Mouse (Mus musculus) hindbrain, embryonic 14.5 days (tissue): ENCODE data around the gene Tmem8. TPM values are rescaled to one million over a fixed set of nuclear protein-coding genes. Genes with fewer than 3 reads are reported as not detected.
"Not testable (repeated sequence)": the region's sequence is repeated elsewhere in the genome, so short reads cannot be mapped to it uniquely, and the experiment has no call there.

ENCODE experiments used
- ATAC-seq: fragments of 200-750 bp; cut with Nextera tagmentation; 2 replicates; pipeline ENCODE4 v1.8.0; 2017; ENCODE audit warnings: moderate number of reproducible peaks, mild to moderate bottlenecking, moderate TSS enrichment, moderate library complexity; ENCODE audit not compliant: low FRiP score
- DNase-seq: peaks from one replicate; pipeline ENCODE4 v3.0.0-alpha.2; 2015; ENCODE audit warnings: low spot score
- H3K27ac ChIP-seq: fragments of 300-500 bp; sonication (generic); 2 replicates; pipeline ENCODE4 v1.5.1; 2014; ENCODE audit warnings: mild to moderate bottlenecking, moderate library complexity
- H3K27me3 ChIP-seq: fragments of 300-500 bp; sonication (generic); 2 replicates; pipeline ENCODE4 v1.6.1; 2014; ENCODE audit warnings: mild to moderate bottlenecking, low read length, mixed read lengths; ENCODE audit not compliant: control insufficient read depth, insufficient read depth
- H3K36me3 ChIP-seq: fragments of 300-500 bp; sonication (generic); replicated peaks from 2 replicates; pipeline ENCODE4 v1.6.1; 2014; ENCODE audit not compliant: control insufficient read depth, insufficient read depth
- H3K4me1 ChIP-seq: fragments of 300-500 bp; sonication (generic); replicated peaks from 2 replicates; pipeline ENCODE4 v1.6.1; 2014; ENCODE audit warnings: antibody characterized with exemption, low read length, mixed read lengths; ENCODE audit not compliant: control insufficient read depth, insufficient read depth
- H3K4me2 ChIP-seq: fragments of 300-500 bp; sonication (generic); replicated peaks from 2 replicates; pipeline ENCODE4 v1.6.1; 2014; ENCODE audit warnings: mild to moderate bottlenecking, moderate library complexity
- H3K4me3 ChIP-seq: fragments of 300-500 bp; sonication (generic); replicated peaks from 2 replicates; pipeline ENCODE4 v1.5.1; 2014; ENCODE audit warnings: mild to moderate bottlenecking, low read length
- H3K9ac ChIP-seq: fragments of 300-500 bp; sonication (generic); 2 replicates; pipeline ENCODE4 v1.6.1; 2014
- H3K9me3 ChIP-seq: fragments of 300-500 bp; sonication (generic); 2 replicates; pipeline ENCODE4 v1.6.1; 2016; ENCODE audit warnings: low read length; ENCODE audit not compliant: control insufficient read depth
- WGBS: fragments of 180-500 bp; shearing (Covaris S2); extraction: QIAGEN DNeasy Blood & Tissue Kit; methylation state at CpG from one replicate; pipeline ENCODE4 v1.1.7; 2014; 5-methylcytosine and 5-hydroxymethylcytosine counted together
- polyA plus RNA-seq: library from polyadenylated mRNA; unstranded; fragments of >200 nt; fragmentation: Nextera tagmentation; extraction: Ambion mirVana; gene quantifications from 2 replicates; pipeline ENCODE4 v1.2.1, GENCODE M21; 2014

Gene Tmem8
- polyA plus RNA-seq, 1 experiment from 2014 or later: 3.9 TPM

- Histone ChIP-seq H3K36me3 (no peaks in the 10 kb centered on the region), H3K27me3 (peaks cover 7% of the 10 kb centered on the region; the same call in 1 of the 2 replicates), H3K4me3 (no peak overlapping the region), H3K4me1 (no peaks in the 10 kb centered on the region), H3K9me3 (no peaks in the 10 kb centered on the region), H3K27ac (no peak overlapping the region), H3K4me2 (no peak overlapping the region), H3K9ac (no peak overlapping the region)
- no peak for ATAC-seq
- 73% methylated on average over 4 of the region's 4 CpGs for WGBS
- DNase-seq: no peak
Observed at GRCm38 (mm10) chr17:26105619-26106018, 7.5 kb upstream of the Tmem8 start.

DNA sequence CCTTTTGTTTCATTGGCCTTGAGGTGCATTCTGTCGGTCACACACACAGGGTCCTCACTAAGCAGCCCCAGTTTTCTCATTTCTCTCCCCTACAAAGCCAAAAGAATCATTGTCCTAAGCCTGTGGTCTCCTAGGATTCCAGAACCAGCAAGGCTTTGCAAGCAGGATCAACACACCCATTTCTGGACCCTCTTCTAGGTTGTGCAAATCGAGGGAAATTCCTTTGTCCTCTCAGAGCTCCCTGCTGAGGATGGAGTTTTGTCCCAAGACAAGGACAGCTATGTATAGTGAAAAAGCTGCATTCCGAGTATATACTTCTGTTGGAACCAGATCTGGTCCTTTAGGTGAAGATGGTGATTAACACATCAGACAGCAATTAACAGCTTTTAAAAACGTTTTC is 2.9 kb upstream of the Tmem8 start:
- H3K4me3 ChIP-seq: no peak overlapping the region
- peaks cover 5% of the 10 kb centered on the region; the same call in 1 of the 2 replicates for H3K4me1 ChIP-seq
- peaks cover 37% of the 10 kb centered on the region for H3K27me3 ChIP-seq
- no peaks in the 10 kb centered on the region for H3K36me3 ChIP-seq
- H3K4me2 ChIP-seq: no peak overlapping the region
- no peak for DNase-seq
- 25% methylated on average over 4 of the region's 4 CpGs for WGBS
- H3K9me3 ChIP-seq: no peaks in the 10 kb centered on the region
- no peak overlapping the region for H3K27ac ChIP-seq
- no peak for ATAC-seq
- H3K9ac ChIP-seq: no peak overlapping the region

GRCm38 (mm10) chr17:26111024-26111423 is 2.1 kb upstream of the Tmem8 start:
- Histone ChIP-seq H3K27me3 (peaks cover 45% of the 10 kb centered on the region), H3K36me3 (no peaks in the 10 kb centered on the region), H3K9me3 (no peaks in the 10 kb centered on the region), H3K4me1 (peaks cover 5% of the 10 kb centered on the region; the same call in 1 of the 2 replicates), H3K27ac (no peak overlapping the region), H3K4me2 (no peak overlapping the region), H3K9ac (no peak overlapping the region), H3K4me3 (no peak overlapping the region)
- 0% methylated on average over 4 of the region's 4 CpGs for WGBS
- ATAC-seq (no peak), DNase-seq (no peak)

- ATAC-seq (no peak), DNase-seq (no peak)
- WGBS: 24% methylated on average over 4 of the region's 4 CpGs
Observed at GRCm38 (mm10) chr17:26111722-26112121, 1.4 kb upstream of the Tmem8 start.

GRCm38 (mm10) chr17:26112751-26113150 is 348 bp upstream of the Tmem8 start:
- H3K27ac ChIP-seq: peak overlapping the region; percentile 45; the same call in 1 of the 2 replicates
- peak overlapping the region; percentile 83 for H3K9ac ChIP-seq
- H3K4me2 ChIP-seq: peak overlapping the region; percentile 92
- DNase-seq (no peak), ATAC-seq (no peak)
- H3K36me3 ChIP-seq: no peaks in the 10 kb centered on the region
- H3K9me3 ChIP-seq: no peaks in the 10 kb centered on the region
- peaks cover 59% of the 10 kb centered on the region for H3K27me3 ChIP-seq
- 18% methylated on average over 14 of the region's 14 CpGs for WGBS
- H3K4me3 ChIP-seq: peak overlapping the region; percentile 80
- peaks cover 5% of the 10 kb centered on the region; the same call in 1 of the 2 replicates for H3K4me1 ChIP-seq

More at GRCm38 (mm10) chr17:26111722-26112121, 1.4 kb upstream of the Tmem8 start:
- Histone ChIP-seq H3K4me2 (no peak overlapping the region), H3K27ac (no peak overlapping the region), H3K36me3 (no peaks in the 10 kb centered on the region), H3K27me3 (peaks cover 50% of the 10 kb centered on the region), H3K9ac (no peak overlapping the region), H3K4me3 (no peak overlapping the region), H3K9me3 (no peaks in the 10 kb centered on the region), H3K4me1 (peaks cover 5% of the 10 kb centered on the region; the same call in 1 of the 2 replicates)

- 13% methylated on average over 8 of the region's 8 CpGs for WGBS
- Histone ChIP-seq H3K9me3 (no peaks in the 10 kb centered on the region), H3K27me3 (peaks cover 59% of the 10 kb centered on the region)
Observed at GRCm38 (mm10) chr17:26114061-26114460, 962 bp downstream of the Tmem8 start.

DNA sequence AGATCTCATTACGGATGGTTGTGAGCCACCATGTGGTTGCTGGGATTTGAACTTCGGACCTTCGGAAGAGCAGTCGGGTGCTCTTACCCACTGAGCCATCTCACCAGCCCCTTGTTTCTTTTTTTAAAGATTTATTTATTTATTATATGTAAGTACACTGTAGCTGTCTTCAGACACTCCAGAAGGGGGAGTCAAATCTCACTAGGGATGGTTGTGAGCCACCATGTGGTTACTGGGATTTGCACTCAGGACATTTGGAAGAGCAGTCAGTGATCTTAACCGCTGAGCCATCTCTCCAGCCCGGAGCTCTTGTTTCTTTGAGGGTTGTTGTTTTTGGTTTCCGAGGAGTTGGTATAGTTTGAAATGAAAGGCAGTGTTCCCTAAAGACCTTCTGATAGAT is 1.4 kb downstream of the Tmem8 start:
- H3K9me3 ChIP-seq: not testable (repeated sequence)
- H3K27me3 ChIP-seq: peaks cover 59% of the 10 kb centered on the region

More at GRCm38 (mm10) chr17:26114061-26114460, 962 bp downstream of the Tmem8 start:
- H3K4me2 ChIP-seq: peak overlapping the region; percentile 92
- ATAC-seq (no peak), DNase-seq (no peak)
- H3K4me1 ChIP-seq: peaks cover 5% of the 10 kb centered on the region; the same call in 1 of the 2 replicates
- no peaks in the 10 kb centered on the region for H3K36me3 ChIP-seq
- peak overlapping the region; percentile 83 for H3K9ac ChIP-seq
- H3K27ac ChIP-seq: no peak overlapping the region
- peak overlapping the region; percentile 80 for H3K4me3 ChIP-seq

GRCm38 (mm10) chr17:26115205-26115898 is 2.3 kb downstream of the Tmem8 start:
- no peak overlapping the region for H3K4me2 ChIP-seq
- no peaks in the 10 kb centered on the region for H3K9me3 ChIP-seq
- DNase-seq (no peak), ATAC-seq (no peak)
- H3K9ac ChIP-seq: no peak overlapping the region
- H3K36me3 ChIP-seq: no peaks in the 10 kb centered on the region
- H3K27me3 ChIP-seq: peaks cover 55% of the 10 kb centered on the region
- WGBS: 81% methylated on average over 7 of the region's 7 CpGs
- H3K4me1 ChIP-seq: peaks cover 8% of the 10 kb centered on the region; the same call in 1 of the 2 replicates
- H3K4me3 ChIP-seq: no peak overlapping the region
- no peak overlapping the region for H3K27ac ChIP-seq

More for the DNA sequence above, 1.4 kb downstream of the Tmem8 start:
- not testable (repeated sequence) for H3K4me2 ChIP-seq, H3K36me3 ChIP-seq, H3K4me3 ChIP-seq, ATAC-seq, H3K27ac ChIP-seq, DNase-seq, H3K9ac ChIP-seq, H3K4me1 ChIP-seq
- WGBS: 64% methylated on average over 7 of the region's 7 CpGs

DNA sequence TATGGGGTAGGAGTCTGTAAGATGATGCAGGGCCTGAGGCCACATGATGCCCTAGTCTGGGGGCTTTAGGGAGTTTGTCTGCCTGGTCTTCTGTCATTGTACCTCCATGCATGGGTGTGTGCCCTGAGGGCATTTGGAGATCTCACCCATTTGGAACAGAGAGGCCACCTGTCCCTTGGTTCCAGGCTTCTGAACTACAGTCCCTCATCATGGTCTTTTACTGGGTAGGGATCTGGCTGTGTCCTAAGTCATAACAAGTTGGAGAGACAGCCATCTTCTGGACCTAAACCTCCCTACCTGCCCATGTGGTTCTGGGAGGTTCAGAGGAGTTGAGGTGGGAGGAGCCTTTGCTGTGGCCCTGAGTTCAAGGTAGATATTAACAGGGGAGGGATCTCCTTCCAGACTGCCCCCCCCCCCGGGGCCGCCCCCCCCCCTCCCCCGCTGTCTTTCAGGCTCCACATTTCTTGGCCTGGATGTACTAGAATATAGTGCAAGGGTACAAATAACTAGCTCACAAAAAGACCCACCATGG is 2.9 kb downstream of the Tmem8 start:
- DNase-seq (no peak), ATAC-seq (no peak)
- Histone ChIP-seq H3K9me3 (no peaks in the 10 kb centered on the region), H3K36me3 (no peaks in the 10 kb centered on the region), H3K4me1 (peaks cover 9% of the 10 kb centered on the region; the same call in 1 of the 2 replicates), H3K27me3 (peaks cover 48% of the 10 kb centered on the region), H3K9ac (no peak overlapping the region), H3K27ac (no peak overlapping the region), H3K4me3 (no peak overlapping the region), H3K4me2 (no peak overlapping the region)
- 83% methylated on average over 2 of the region's 3 CpGs for WGBS
